Mouse (Mus musculus): ENCODE measurements around the gene Cabin1.
"Not testable (repeated sequence)": the region's sequence is repeated elsewhere in the genome, so short reads cannot be mapped to it uniquely, and the experiment has no call there.

Gene Cabin1

GRCm38 (mm10) chr10:75767756-75768155 is 3.6 kb upstream of the Cabin1 start:
- DNase-seq (ENCODE audit: extremely low read depth, low read depth) = not testable (repeated sequence)

GRCm38 (mm10) chr10:75766856-75767255 is 2.7 kb upstream of the Cabin1 start:
- peak; percentile 69 for DNase-seq (ENCODE audit: extremely low read depth, low read depth)

GRCm38 (mm10) chr10:75764519-75765473 is 655 bp upstream of the Cabin1 start:
- peak; percentile 88 for DNase-seq (ENCODE audit: extremely low read depth, low read depth)

DNA sequence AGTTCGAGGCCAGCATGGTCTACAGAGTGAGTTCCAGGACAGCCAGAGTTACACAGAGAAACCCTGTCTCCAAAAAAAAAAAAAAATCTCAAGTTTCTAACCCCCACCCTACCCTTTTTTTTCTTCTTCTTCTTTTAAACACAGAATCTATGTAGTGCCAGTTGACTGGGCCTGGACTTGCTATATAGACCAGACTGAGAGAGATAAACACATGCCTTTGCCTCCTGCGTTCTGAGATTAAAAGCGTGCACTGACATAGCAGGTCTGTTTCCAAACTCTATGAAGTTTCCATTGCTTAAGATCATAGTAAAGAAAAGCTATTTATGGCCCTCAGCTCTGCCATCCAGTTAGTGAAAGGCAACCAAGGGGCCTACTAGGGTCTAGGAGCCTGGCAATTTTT is 1.7 kb downstream of the Cabin1 start:
- peak; percentile 65 for DNase-seq (ENCODE audit: extremely low read depth, low read depth)

- no peak for DNase-seq (ENCODE audit: extremely low read depth, low read depth)
Measured at GRCm38 (mm10) chr10:75760311-75760710, 3.8 kb downstream of the Cabin1 start.

DNA sequence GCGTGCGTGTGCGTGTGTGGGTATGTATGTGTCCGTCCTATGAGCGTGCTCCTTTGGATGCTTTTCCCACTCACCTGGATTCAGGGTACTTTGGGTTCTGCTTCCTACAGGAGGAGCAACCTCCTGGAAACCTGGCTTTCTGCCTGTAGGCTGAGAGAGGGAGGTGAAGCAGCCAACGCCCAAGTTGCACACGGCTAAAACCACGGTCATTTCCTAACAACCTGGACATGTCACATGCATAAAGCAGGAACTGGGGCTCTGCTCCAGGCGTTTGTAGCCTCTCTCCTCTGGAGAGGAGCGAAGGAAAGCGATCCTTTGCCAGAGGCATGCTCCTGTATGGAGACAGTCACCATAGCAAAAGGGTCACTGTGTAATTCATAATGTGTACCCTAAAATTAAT is 7.4 kb downstream of the Cabin1 start:
- DNase-seq (ENCODE audit: extremely low read depth, low read depth) = no peak

GRCm38 (mm10) chr10:75744017-75744416 is 20.1 kb downstream of the Cabin1 start:
- peak; percentile 33 for DNase-seq (ENCODE audit: extremely low read depth, low read depth)

- DNase-seq (ENCODE audit: extremely low read depth, low read depth) = no peak
Measured at GRCm38 (mm10) chr10:75743369-75743768, 20.8 kb downstream of the Cabin1 start.

GRCm38 (mm10) chr10:75740866-75741265 is 23.3 kb downstream of the Cabin1 start:
- no peak for DNase-seq (ENCODE audit: extremely low read depth, low read depth)

GRCm38 (mm10) chr10:75725449-75725848 is 38.7 kb downstream of the Cabin1 start:
- no peak for DNase-seq (ENCODE audit: extremely low read depth, low read depth)

DNA sequence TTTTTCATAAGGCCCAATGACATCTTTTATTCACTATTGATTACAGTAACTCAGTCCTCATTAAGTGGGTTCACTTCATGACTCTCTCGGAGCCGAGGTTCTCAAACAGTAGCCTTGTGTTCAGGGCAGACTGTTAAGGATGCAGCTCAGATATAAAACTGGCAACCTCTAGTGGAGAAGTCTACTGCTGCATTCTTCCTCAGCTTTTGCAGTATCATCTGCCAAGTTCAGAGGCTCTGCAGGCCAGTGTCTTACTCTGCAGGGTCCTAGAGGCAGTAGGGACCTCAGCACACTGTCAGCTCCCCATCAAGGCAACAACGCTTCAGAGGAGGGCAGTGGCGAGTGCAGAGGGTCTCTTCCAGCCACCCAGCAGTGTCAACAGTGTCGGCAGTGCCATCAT is 43.9 kb downstream of the Cabin1 start:
- no peak for DNase-seq (ENCODE audit: extremely low read depth, low read depth)

GRCm38 (mm10) chr10:75714795-75715194 is 49.3 kb downstream of the Cabin1 start:
- no peak for DNase-seq (ENCODE audit: extremely low read depth, low read depth)

- no peak for DNase-seq (ENCODE audit: extremely low read depth, low read depth)
Measured at GRCm38 (mm10) chr10:75713026-75713425, 51.1 kb downstream of the Cabin1 start.

GRCm38 (mm10) chr10:75710210-75710609 is 53.9 kb downstream of the Cabin1 start:
- no peak for DNase-seq (ENCODE audit: extremely low read depth, low read depth)

GRCm38 (mm10) chr10:75709261-75709660 is 54.9 kb downstream of the Cabin1 start:
- no peak for DNase-seq (ENCODE audit: extremely low read depth, low read depth)

DNA sequence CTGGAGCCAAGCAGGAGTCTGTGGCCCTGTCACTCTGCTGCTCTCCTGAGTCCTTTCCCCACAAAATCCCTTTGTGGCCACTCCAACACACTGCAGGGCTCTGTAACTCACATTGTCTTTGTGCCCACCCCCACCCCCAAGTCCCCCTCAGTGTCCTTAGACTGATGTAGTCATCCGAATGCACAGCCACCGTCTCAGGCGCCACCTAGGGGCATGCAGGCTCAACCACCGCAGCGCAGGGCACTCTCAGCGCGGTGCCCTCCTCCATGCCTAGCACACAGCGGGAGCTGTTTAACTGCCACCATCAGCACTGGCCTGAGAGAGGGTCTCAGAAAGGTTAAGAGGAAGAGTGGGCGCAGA is 55.5 kb downstream of the Cabin1 start:
- DNase-seq (ENCODE audit: extremely low read depth, low read depth) = no peak

DNA sequence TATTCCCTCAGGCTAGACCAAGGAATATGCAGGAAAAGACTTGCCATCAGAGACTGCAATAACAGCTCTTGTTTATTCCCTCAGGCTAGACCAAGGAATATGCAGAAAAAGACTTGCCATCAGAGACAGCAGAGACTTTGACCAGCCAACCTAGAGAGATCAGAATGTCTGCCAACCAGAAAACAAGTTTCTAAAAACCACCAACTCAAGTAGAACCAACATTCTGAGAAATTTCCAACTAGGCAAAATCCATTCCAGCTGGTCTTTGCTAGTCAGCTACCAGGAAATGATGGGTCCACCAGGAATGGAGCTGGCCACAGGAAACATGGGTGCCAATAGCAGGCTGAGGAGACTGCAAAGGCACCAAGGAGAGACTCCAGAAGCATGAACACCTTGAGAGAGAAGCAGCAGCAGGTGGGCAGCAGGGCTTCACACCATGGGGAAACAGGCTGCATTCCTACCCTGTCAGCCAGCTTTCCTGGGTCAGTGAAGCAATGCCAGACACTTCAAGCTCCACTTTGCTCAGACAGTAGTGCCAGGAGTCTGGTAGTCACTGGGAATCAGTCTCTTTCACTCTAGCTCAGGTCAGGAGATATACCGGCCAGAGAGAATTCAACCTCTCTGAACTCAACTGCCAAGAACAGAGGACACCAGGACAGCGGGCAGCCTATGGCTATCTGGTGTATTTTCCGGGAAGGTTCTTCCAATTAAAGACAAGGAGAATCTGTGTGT is 56.1 kb downstream of the Cabin1 start:
- no peak for DNase-seq (ENCODE audit: extremely low read depth, low read depth)

GRCm38 (mm10) chr10:75706632-75707216 is 57.4 kb downstream of the Cabin1 start:
- no peak for DNase-seq (ENCODE audit: extremely low read depth, low read depth)

- peak; percentile 53 for DNase-seq (ENCODE audit: extremely low read depth, low read depth)
Measured at GRCm38 (mm10) chr10:75705681-75706400, 58.3 kb downstream of the Cabin1 start.

DNA sequence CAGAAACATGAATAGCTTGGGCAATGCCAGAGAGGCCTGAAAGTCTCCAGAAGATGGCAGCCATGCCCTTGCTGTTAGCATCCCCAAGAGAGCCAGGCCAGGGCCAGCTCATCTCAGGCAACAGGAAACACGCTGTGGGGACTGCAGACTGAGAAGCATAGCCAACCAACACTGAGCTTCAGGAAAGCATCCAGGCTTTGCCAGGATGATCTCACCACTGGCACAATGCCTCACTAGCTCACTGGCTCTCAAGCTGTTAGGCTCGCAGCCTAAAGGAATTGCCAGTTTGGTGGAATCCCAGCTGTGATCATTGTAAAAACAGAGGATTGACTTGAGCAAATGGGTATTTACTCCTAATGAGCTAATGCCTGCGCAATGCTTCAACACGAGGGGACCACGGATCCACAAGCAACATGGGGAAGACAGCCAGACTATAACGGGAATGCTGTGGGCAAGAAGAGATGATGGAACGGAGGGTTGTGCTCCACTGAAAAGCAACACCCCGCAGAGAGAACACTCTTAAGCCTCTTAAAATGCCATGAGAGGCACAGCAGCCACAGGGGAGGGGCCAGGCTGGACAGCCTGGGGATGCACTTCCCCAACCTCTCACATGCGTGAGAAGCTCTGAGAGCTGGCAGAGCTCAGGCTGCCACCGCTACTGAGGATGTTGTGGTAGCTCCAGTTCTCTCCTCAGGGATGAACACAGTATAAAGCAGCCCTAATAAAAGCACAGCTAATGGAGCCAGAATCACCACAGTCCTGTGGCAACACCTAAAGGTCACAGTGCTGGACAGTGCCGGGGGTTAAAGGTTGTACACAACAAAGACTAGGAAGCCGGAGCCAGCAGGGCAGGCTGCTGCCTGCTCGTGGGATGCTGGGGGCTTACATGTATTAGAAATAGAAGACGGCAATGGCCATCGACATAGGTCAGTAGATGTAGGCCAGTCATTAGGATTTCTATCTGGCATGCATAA is 59.6 kb downstream of the Cabin1 start:
- no peak for DNase-seq (ENCODE audit: extremely low read depth, low read depth)

Data from MEL-GATA-1-ER (cell line).